Mouse (Mus musculus): ENCODE measurements around the gene Sirt3.

DNA sequence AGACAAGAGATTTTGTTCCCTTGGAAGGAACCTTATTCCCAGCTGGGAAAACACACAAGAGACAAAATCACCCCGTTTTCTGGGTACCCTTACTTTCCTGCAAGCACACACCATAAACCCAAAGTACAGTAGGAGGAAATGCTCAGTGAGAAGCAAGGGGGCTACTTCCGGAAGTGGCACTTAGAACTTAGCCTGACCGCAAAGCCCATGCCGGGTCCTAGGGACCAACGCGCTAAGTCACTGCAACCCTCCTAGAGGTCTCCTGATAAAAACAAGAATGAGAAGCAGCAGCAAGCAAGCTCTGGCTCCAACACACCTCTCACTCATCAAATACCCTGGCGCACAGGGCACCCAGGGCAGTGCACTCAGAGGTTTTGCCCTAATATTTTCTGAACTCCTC, 2.8 kb downstream of the Sirt3 start:
- TF ChIP-seq CTCF (IDR thresholded peaks at IDR 0.05; ENCODE audit: extremely low read depth, insufficient read length, insufficient replicate concordance, low read depth, low read length) (no peak), POLR2A (IDR thresholded peaks at IDR 0.05; ENCODE audit: low read depth, low read length) (no peak)

Data from small intestine, adult 2 months (tissue).